Mouse (Mus musculus) cerebellum, postnatal 4 days (tissue): ENCODE measurements at regions not wholly inside any gene's neighbourhood (a gene's known extent, or its start where the extent isn't known, plus 50 kb on each side); places are given as distances from the start of the nearest gene placed in this dataset.

Source experiments
- DNase-seq, 2 experiments: peaks; one replicate each; pipeline ENCODE4 v3.0.0; 2022; ENCODE audit warnings: low spot score in 2 of 2, mixed read lengths in 1 of 2

DNA sequence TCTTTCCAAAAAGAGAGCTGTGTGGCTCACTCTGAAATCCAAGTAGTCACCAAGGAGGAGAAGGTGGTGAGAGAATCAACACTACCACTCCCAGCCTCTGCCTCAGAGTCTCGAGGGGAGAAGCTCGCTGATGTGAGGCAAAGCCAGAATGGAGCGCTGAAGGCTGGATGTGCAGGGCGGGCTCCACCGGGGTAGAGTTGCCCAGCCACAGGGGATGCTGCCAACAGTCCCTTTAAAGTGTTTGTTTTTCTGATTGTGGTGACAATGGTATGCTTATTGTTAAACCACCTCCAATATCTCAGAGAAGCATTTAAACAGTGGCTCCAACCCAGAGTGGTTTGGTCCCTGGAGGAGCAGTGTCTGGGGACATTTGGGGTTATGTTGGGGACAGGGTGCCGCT is 110.7 kb upstream of the Ptpn1 start:
- DNase-seq: no peak

DNA sequence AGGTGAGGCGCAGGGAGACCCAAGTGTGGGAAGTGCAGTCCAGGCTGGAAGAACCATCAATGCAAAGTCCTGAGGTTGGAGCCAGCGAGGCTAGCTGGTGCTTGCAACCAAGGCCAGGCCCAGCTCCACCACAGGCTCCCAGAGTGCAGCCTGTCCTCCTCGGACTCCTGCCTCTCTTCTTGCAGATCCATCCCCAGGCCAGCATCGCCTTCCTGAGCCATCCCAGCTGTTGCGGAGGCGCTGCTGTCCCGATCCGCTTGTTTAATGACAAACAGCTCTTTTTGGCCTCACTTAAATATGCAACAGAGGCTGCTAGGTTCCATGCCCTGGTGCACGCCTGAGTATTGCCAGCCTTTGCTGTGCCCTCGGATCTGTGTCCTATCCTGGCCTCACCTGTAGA is 113.1 kb upstream of the Ptpn1 start:
- no peak for DNase-seq

DNA sequence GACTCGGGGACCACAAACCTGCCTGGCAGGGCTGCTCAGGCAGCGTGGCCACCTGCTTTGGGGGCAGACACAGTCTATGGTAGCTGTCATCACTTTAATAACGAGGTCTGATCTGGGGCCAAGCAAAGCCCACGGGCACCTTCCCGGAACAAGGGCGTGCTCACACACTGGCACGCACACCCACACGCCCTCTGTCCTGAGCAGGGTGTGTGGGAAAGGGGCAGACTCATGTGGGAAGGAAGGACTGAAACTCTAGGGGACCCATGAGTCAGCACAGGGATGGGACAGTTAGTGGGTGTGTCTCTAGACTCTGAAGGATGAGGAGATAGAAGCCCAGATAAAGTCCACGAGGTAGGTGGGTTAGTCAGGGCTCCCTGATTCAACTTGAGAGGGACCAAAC is 114.8 kb upstream of the Ptpn1 start:
- DNase-seq: no peak

- DNase-seq: no peak
Observed at GRCm38 (mm10) chr2:167815123-167815522, 116.7 kb upstream of the Ptpn1 start.

DNA sequence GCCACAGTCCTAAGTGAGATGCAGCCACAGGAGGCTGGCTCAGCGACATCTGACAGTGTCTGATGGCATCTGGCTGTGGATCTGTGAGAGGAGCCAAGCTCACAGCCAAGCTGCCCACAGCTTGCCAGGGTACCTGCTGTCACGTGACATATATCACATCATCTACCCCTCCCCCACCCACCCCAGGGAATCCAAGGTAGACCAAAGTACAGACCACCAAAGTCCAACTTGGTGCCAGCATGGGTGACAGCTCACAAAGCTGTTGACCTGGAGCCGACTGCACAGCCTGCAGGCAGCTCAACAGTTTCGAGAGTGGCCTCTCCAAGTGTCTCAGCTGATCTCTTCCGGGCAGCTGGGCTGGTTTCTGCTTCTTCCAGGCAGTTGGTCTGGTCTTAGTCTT is 119.6 kb upstream of the Tmem189 start:
- no peak for DNase-seq

GRCm38 (mm10) chr2:167805629-167806304 is 116.1 kb upstream of the Tmem189 start:
- DNase-seq: no peak

DNA sequence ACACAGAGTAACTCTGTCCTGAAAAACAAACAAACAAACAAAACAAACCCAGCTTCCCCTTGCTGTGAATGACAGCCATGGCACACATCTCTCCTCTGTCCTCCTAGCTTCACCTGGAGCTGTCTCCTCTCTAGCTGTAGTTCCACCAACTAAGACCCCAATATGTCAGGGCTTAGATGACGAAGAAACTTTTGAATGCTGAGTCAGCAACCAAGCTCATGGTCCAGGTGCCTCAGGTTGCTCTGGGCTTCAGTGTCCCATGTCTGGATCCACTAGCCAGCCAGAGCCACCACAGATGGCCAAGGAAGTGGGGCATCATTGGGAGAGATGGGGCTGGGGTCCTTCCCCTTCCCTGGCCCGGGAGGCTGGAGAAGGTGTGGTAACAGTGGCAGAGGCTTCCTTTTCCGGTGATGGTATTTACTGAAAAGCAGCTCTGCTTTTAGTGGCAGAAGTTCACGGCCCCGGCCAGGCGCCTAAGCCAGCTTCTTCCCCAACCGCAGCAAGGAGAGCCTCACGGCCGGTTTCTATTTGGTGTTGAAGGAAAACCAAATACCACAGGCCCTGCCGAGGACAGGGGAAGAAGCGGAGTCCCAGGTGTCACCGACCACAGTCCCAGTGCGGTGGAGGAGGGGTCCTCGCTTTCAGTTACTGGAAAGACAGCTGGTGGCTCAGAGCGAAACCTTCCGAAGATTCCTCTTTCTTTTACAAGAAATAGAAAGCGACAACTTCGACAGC is 115.0 kb upstream of the Tmem189 start:
- DNase-seq: no peak

DNA sequence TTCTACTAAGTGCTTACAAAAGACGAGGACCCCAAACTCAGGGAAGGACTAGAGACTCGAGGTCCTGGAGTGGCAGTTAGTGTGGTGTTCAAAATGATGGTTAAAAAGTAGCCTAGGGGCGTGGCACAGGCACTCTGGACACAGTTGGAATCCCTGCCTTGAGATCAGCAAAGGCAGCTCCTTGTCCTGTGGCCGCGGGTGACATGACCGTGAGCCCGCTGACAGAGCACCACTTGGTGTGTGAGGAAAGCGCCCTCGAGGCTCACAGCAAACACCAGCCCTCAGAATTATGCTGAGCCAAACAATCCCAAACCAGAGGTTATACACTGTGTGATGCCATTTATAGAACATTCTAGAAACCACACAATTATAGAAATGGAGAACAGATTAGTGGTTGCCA is 112.9 kb upstream of the Tmem189 start:
- no peak for DNase-seq

GRCm38 (mm10) chr2:167801389-167801788 is 111.8 kb upstream of the Tmem189 start:
- DNase-seq: no peak

DNA sequence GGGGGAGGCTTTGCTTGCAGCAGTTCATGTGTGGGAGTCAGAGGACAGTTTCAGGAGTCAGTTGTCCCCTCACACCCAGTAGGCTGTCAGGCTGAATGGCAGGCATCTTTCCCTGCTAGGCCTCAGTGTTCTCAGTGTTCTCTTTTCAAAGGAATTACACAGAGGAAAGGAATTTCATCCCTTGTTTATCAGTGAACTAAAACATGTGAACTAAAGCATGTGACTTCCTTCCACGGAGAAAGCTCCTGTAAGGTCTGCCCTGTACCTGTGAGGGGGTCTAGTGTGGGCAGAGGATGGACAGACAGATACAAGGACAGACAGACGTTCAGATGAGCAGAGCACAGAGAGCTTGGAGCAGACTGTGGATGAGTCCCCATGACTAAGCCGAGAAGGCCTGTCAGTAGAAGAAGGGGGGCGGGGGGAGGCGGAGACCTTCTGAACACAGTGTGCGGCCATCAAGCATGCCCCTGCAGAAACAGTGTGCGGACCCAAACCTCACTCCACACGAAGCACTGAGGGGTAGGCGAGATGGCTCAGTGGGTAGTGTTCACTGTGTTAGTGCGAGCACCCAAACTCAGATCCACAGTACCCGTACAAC is 111.1 kb upstream of the Tmem189 start:
- DNase-seq: no peak

- DNase-seq: no peak
Observed at GRCm38 (mm10) chr2:167799629-167800387, 110.2 kb upstream of the Tmem189 start.

DNA sequence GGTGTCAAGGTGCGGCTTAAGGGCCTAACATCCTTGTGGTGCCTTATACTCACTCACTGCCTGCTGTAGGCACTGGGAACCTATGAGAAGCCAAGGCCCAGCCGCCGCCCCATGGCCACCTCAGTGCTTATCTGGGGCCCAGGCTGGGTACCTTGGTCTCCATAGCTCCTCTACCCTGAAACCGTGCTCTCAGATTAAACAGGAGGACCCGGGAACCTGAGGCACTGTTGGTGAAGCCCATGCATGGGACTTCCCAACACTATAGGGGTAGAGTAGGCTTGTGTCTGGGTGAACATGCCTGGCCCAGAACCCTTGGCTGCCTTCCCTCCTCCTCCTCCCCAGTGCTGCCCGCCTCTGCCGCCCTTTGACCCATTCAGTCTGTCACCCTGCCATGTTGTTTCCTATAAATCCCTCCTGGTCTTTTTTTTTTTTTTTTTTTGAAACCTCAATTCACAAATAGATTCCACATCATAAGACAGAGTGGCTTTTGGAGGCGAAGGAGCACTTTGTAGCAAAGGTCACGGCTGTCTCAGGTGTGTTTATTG is 109.4 kb upstream of the Tmem189 start:
- DNase-seq: no peak

- DNase-seq: no peak
Observed at GRCm38 (mm10) chr2:167798076-167798782, 108.6 kb upstream of the Tmem189 start.

DNA sequence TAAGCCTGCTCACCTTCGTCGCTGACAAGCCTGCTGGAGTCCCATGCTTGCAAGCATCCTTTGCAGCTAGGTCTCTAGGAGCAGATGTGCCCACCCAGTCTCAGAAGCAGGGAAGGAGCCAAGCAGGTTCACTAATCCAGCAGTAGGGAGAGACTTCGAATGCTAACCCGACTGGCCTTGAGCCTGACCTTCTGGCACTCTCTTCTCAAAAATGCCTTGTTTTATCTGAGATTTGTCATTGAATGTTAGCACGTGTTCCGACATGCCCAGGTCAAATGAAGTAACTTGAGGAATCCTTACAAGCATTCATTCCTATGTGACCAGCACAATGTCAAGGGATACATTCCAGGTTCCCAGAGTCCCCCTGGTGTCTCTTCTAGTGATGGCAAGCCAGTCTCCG is 105.9 kb upstream of the Tmem189 start:
- DNase-seq: no peak

GRCm38 (mm10) chr2:167793916-167794315 is 104.3 kb upstream of the Tmem189 start:
- no peak for DNase-seq

- DNase-seq: no peak
Observed at GRCm38 (mm10) chr2:167792753-167793152, 103.1 kb upstream of the Tmem189 start.

DNA sequence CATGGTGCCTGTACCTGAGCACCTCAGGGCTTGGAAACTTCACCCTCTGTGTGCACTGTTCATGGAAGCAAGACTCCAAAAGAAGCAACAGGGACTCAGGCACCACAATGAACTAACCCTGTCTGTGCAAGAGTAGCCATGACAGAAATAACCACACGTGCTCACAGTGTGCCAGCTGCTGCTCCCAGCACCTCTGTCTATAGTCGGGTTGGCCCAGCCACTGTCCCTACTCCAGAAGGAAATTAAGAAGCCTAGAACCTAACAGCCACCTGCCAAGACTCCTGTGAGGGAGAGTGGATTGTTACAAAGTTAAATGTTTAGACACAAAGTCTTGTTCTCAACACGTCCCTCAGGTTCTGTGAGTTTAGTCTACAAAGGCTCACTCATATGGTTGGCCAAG is 102.7 kb upstream of the Tmem189 start:
- DNase-seq: no peak

DNA sequence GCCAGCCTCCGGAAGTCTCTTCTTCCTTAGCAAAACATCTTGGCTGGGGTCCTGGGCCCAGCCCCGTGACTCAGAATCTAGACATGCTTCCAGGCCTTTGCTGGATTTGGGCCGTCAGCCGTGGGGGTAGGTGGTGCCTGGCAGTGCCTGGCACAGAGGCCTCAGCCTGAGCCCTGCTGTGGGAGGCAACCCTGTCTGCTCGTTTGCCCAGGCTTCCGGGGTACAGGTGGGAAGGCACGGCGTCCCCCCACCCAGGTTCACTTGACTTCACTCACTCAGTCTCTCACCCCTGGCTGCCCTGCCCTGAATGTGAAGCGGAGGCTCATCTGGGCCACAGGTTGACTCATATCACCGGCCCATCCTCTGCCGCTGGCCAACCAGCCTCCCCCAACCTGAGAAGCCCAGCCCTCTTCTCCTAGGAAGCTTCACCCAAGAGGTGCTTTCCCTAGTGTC is 99.9 kb upstream of the Tmem189 start:
- no peak for DNase-seq

- no peak for DNase-seq
Observed at GRCm38 (mm10) chr2:167786951-167787350, 97.3 kb upstream of the Tmem189 start.

DNA sequence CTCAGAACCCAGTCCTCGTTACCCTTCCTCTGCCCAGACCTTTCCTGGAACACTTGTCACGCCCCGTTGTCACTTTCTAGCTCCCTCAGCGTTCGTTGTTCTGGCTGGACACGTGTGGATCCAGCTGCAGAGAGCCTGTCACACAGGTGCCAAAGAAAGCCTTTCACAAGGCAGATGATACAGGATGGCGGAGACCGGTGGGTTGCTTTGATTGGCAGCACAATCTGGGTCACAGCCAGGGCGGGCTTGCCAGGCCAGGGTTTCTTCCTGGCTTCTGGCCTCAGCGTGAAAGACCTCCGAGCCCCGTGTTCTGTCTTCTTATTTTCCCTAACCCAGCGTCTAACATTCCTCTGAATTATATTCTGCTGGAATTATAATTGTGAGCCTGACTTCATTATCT is 94.7 kb upstream of the Tmem189 start:
- no peak for DNase-seq

DNA sequence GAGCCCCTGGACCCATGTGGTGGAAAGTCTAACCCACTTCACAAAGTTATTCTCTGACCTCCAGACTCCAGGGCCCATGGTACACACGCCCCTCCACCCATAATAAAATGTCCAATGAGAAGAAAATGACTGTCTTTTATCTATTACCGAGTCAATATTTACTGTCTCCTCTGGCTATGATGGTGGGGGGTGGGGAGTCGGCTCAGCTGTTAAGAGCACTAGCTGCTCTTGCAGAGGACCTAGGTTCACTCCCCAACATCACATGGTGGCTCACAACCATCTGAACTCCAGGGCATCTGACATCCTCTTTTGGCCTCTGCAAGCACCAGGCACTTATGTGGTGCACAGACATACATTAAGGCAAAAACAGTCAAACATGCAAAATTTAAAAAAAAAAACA is 93.8 kb upstream of the Tmem189 start:
- no peak for DNase-seq
